Mouse (Mus musculus) adrenal gland (tissue): ENCODE measurements around the gene Sox18.

Experiments
- intact Hi-C: fragments of 180-260 bp; cut with DNase I; formaldehyde crosslinking; loops from one replicate; pipeline ENCODE4 v1.15.1; 2025
- long read RNA-seq, 2 experiments: library from polyadenylated mRNA; unstranded; transcript quantifications; one replicate each; pipeline ENCODE4 v2.0.0; 2020; ENCODE audit warnings: borderline replicate concordance in 1 of 2; ENCODE audit not compliant: insufficient replicate concordance in 1 of 2

Gene Sox18
- long read RNA-seq, experiment 1 = 0 reads
- long read RNA-seq, experiment 2 = 0 reads

DNA sequence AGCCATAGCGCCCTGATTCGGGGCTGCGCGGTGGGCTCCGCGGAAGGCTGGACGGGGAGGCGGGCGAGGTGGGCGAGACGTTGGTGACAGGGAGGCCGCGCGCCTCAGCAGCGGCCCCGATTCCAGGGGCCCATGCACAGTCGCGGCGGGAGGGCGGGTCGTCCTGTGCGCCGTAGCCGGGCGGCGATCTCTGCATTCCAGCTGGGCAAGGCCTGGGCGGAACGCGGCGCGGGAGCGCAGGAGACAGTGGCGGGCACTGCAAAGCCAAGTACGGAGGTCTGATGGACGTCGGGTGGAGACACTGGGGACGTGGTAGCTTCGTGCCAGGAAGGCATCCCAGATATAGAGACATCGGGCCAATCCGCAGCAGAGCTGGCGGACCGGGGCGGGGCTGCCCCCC, at the start of gene Sox18:
Sox18 (minus strand) TSS at position 315 of the 400 bp plus-strand sequence.
- intact Hi-C loops = no loop called here

DNA sequence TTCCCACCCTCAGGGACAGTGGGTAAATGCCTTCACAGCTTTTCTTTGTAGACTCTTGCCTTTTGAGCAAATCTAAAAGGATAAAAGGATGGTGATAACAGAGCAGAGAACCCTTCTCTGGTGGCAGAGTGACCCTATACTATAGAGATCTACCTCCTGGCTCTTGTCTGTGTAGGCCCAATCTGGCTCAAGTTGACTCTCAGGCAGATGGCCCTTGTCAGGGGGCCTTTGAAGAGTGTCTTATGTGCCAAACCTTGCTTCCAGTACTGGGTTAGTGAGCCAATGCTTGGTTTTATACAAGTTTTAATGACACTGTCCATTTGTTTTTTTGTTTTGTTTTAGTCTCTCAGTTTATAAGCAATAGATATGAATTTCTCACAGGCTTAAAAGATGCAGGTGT, 49.8 kb upstream of the Sox18 start:
- intact Hi-C loops = loop anchor here (10.0 kb wide), 1 partner anchor 144 kb away; the partner anchor contains the start of gene Polr3k

DNA sequence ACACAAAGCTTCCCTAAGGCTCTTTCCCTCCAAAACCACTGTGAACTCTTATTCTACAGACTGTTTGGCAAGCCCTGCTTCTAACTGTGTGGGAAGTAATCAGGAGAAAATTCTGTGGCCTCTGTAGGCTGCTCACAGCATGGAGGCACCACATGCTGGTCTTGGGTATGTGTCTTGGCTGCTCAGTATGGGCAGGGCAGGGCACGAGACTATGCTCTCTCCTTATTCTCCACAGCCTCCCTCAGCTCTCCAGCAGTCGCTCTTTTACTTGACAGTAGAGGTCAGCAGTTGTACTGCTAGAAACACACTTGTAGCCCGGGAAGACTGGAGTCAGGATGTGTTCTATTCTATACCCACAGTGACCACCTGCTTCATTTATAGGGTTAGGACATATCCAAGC, 48.6 kb upstream of the Sox18 start:
- intact Hi-C loops = loop anchor here (10.0 kb wide), 1 partner anchor 145 kb away; the partner anchor contains the start of gene Polr3k

DNA sequence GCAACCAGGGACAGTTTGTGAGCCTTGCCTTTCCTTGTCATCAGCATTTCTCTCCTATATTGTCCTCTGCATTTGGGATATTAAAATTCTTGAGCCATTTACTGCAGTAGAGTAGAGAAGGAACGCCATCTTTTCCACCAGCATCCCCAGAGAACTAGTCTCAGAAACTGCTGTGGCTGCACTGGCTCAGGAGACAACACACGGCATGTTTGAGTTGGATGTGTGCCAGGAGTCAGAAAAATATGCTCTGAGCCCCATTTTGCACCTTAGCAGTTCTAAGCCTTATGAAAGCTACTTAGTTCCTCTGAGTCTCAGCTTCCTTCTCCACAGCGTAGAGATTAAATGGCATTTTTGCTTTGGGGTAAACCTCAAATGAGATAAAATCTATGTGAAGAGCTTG, 45.6 kb upstream of the Sox18 start:
- intact Hi-C loops = no loop called here

DNA sequence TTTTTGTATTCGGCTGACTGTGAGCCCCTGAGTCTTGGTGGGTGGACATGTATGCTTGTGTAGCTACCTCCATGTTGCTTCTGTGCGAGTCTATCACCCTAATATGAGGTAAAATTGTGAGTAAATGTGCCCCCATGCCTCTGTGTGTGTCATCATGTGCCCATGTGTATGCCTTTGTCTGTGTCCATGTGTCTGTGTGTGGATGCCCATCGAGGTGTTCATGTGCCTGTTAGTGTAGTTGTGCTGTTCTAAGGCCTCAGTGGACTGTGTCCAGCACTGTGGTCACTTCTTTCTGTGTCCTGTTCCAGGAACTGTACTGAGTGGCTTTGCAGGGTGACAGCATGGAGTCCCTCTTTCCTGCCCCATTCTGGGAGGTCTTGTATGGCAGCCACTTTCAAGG, 43.9 kb upstream of the Sox18 start:
- intact Hi-C loops = no loop called here

DNA sequence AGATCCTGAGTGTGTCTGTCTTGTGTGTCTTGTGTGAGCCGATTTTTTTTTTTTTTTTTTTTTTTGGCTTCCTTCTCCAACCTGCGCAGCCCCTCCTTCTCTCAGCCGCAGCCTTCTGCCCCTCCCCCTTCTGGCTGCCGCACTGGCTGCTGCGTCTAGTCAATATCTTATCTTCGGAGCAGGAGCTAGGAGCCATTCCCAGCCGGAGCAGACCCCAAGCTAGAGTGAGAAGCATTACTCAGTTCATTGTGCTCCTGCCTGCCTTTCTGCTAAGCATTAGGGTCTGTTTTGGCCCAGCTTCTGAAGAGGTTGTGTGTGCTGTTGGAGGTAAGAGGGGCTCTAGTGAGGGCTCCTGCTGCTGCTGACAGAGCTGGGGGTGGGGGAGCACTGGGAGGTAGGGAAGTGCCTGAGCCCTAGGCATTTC, 43.5 kb upstream of the Sox18 start, which contains the start of gene Oprl1:
Oprl1 (plus strand) TSS at position 114 of the 424 bp plus-strand sequence.
- intact Hi-C loops = no loop called here

DNA sequence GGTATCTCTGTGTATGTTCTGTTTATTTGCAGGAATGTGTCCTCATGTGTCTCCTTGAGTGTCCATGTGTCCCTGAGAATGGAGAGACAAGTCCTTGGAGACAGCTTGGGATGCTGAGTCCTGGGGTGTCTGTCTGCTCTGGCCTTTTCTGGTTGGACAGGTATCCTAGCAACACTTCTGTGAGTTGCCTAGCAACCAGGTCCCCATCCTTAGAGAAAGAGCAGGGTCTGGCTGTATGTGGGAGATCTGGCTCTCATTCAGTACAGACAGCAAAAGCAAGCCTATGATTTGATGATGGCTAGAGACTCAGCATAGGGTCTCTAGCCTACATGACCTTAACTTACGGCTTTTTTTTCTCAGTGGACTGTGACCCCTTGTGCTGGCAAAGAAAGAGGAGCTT, 42.3 kb upstream of the Sox18 start:
- intact Hi-C loops = no loop called here

DNA sequence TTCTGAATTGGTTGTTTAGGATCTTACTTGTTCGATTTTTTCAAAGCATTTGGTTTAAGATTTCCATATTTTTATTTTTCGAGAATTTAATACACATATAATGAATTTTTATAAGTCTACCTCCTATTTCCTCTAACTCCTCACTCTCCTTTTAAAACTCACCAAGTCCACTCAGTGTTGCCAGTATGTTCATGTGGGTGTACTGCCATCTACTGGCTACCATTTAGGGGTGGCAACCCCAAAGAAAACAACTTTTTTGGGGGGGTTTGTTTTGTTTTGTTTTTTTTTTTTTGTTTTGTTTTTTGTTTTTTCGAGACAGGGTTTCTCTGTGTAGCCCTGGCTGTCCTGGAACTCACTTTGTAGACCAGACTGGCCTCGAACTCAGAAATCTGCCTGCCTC, 35.2 kb upstream of the Sox18 start:
- intact Hi-C loops = no loop called here

DNA sequence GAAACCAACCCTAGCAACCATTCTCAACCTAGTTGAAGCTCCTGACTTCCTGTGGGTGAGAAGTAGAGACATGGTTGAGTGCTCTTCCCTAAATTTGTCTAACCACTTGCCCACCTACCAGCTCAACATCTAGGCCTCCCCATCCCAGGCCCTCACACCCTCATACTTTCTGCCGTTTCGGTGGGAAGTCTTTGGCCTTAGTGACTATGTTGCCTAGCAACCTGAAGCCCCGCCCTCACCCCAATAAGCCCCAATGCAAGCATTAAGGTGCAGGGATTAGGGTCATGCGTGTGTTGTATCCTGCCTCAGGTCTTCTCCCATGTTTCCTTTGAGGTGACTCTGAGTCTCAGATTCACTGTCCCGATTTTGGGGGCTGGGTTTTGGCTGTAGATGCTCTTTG, 26.8 kb upstream of the Sox18 start, which contains the start of gene Lkaaear1:
Lkaaear1 (minus strand) TSS at position 202 of the 400 bp plus-strand sequence.
- intact Hi-C loops = no loop called here

DNA sequence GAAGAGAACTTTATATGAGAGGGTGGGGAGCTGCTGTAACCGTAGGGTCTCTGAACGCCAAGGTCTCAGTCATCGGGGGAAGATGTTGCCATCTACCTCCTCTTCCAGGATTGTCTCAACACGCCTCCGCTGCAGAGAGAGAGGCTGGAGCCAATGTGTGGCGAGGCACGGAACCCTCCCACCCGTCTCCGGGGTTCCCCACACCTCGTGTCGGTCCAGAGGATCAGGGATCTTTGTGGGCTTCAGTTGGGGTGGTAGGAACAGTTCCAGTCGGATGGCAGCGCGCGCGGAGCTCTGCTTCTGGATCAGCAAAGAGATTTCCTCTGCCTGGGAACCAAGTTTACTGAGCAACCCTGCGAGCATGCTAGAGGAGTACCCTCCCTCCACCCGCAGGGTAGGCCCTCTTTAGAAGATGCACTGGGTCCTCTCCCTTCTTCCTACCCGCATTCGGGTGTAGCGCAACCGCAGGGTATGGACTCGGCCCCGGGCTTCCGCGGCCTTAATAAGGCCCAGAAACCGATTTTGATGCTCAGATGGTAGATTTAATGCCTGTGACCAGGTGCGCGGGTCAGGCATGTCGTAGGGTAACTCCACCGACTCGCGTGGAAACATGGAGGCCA, 25.5 kb upstream of the Sox18 start:
- intact Hi-C loops = no loop called here

DNA sequence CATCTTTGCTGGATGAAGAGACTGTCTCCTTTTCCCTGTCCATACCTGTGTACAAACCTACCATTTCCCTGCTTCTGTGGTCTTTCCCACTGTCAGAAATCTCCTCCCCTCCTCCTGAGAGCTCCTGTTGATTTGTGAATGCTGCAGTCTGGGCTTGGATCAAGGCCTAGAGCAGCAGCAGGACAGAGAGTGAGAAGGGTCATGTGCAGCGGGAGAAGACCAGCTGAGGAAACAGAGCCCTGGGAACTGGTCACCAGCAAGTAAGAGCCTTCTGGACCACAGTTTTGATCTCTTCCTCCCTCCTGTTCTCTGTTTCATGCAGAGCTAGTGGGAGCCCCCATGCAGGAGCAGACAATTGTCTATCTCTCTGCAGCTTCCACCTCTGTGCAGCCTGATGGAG, 24.3 kb upstream of the Sox18 start:
- intact Hi-C loops = no loop called here

DNA sequence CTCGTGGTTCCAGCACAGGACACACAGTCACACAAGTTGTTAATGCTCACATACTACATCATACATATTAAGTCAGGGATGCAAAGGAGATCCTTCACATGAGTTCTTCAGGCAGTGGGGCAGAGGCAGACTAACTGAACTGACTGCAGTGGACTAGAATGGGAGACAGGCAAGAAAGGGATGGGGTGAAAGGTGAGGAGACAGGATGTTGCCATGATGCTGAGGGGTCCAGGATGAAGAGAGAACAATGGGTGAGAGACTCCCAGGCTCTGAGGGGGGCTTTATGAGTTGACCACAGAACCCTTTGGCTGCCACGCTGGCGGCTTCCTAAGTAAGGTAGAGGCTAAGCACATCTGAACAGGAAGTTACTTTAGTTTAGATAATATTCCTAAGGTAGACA, 23.1 kb upstream of the Sox18 start:
- intact Hi-C loops = no loop called here

DNA sequence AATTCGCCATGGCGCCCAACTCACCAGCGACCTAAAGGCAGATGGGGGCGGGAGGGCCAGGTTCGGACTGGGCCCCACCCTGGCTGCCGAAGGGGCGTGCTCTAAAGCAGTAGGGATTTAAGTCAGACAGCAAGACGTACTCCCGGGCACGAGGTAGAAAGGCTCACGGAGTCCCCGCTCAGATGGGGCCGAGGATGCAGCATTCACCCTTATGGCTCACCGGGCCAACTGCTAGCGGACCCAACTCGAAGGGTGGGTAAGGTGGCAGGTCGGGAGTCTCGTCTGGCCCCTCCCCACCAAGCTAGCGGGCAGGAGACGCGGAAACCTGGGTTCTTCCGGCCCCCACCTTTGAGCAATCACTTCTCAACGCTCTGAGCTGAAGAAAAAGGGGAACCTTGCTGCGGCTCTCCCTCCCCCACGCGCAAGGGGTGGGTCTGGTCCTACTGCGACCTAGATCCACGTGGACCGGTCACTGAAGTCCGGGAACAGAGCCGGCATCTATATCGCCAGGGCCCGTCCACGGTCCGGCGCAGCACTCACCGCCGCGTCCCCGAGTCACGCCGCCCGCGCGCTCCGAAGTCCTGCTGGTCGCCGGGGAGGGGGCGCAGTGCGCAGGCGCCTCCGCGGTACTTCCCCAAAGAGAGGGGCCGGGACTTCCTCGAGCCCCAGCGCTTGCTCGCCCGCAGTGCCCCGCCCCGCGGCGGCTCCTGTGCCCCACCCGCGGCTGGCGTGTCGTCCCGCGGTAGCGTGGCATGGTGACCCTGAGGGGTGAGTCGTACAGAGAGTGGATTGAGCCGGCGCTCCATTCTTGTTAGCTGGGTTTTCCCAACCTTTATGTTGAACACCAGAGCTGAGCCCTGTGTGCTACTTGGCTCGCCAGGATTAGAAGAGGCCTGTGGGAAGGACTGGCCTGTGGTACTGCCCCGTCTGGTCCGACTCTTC, 22.2 kb upstream of the Sox18 start, which contains the start of gene Rgs19:
Rgs19 (minus strand) TSS at position 639 of the 942 bp plus-strand sequence.
- intact Hi-C loops = no loop called here

DNA sequence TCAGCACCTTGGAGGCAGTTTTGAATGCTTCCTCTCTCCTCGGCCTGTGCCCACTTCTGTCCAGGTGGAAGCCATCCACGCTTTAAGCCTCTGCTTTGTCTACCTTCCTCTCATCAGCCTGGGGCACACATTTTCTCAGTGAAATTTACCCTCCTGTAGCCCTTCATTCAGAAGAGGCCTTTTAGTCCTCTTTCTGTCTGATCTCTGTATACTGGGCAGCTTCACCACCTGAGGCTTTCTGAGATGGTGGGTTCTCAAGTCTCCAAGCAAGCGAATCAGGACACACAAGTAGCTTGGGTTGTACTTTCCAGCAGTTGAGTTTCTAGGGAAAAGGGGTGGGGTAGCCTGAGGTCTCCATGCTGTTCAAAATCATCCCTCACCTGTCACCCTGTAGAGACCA, 20.9 kb upstream of the Sox18 start:
- intact Hi-C loops = no loop called here

DNA sequence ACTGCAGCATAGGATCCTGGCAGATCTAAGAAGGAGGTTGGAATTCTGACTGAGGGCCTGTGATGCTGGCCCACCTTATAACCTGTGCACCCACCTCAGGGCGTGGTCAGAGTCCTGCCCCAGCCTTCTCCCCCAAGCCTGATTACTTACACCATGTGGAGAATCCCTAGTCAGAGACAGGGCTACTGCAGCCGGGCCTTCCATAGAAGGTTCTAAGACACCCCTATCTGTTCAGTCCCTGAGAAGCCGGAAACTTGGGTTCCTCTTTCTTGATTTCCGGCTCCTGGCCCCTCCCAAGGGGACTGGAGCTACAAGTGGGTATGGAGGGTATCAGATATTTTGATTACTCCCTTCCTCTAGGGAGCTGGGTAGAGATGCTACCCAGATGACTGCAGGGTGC, 20.1 kb upstream of the Sox18 start:
- intact Hi-C loops = no loop called here

DNA sequence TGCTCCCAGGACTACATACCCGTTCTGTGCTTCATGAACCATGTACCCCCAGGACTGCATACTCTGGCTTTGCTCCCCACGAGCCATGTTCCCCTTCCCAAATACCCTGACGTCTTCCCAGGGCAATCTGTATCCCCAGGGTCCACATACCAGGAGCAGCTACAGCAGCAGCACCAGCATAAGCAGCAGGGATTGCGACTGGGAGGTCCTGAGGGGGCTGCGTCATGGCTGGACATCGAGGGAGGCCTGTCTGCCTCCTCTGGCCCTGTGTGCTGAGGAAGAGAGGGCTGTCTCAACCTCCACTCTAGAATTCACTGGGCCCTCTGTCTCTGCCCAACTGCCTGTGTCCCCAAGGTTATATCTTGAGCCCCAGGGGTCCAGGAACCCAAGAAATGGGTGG, 19.6 kb upstream of the Sox18 start:
- intact Hi-C loops = no loop called here

DNA sequence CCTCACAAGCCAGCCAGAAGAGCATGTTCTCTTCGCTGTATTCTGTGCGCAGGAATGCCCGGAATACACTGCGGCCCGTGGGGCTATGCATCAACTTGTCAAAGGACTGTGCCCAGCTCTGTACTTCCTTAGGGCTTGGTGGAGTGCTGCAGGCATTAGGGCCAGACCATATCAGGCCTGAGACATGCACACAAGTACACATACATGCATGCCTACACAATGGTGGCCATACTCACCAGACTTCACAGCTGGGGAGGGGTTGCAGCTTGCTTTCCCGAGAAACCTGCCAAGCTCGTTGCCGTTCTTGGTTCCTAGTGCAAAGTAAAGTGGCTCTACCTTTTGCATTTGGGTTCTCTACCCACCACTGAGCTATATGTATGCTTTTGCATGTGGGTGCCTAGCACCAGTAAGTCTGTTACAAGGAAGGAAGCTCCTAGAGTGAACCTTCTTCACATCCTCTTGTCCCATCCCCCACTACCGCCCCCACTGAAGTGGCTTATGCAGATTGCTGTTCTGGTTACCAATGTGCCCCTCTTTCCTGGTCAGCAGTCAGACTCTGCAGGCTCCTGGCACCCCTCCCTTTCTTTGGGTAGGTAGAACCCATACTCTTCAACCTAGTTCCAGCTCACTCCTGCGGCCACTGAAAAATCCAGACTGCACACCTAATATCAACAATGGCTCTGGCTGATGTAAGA, 18.2 kb upstream of the Sox18 start:
- intact Hi-C loops = no loop called here

DNA sequence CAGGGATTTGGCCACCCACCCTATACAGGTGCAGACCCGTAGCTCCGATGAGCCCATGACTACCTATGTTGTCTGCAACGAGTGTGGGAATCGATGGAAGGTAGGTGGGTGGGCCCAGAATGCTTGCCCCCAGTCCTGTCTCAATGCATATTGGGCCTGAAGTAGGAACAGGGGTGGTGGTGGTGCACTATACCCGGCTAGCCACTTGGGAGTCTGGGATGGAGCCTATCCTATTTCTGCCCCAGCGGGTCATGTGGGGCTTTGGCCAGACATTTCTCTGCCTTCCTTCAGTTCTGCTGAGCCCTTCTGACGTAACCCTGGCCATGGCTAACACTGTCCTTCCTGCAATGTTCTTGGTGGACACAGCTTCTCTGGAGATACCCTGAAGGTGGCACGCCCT, 16.1 kb upstream of the Sox18 start:
- intact Hi-C loops = no loop called here

DNA sequence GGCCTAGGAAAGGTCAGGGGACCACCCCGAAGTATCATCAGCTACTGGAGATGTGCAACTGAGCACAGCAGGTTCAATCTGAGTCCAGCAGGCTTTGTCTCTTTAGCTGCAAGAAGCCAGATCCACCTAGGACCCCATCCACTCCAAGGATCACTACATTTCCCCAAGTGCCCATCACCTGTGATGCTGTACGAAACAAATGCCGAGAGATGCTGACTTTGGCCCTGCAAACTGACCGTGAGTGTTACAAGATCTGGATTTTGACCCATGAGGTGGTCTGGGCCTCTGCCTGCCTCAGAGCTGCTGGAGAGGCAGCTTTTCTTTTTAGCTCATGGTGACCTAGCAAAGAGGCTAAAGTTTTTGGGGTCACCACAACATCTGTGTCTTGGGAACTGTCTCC, 14.2 kb upstream of the Sox18 start:
- intact Hi-C loops = no loop called here

DNA sequence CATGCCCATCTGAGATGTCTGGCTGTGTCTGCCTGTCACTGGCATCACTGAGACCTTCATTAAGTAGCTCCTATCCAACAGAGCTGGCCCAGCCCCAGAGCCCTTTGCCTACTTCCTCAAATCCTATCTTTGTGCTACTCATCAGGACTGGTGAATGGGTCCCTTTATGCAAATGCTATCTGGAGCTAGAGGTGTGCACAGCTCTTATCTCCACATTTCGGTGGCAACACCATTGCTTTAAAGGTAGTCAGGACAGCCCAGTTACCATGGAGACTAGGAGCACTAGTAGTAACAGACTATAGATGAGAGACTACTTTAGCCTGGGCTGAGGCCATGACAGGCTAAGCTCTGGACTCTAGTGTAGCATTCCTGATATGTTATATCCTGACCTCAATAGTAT, 13.3 kb upstream of the Sox18 start:
- intact Hi-C loops = no loop called here

DNA sequence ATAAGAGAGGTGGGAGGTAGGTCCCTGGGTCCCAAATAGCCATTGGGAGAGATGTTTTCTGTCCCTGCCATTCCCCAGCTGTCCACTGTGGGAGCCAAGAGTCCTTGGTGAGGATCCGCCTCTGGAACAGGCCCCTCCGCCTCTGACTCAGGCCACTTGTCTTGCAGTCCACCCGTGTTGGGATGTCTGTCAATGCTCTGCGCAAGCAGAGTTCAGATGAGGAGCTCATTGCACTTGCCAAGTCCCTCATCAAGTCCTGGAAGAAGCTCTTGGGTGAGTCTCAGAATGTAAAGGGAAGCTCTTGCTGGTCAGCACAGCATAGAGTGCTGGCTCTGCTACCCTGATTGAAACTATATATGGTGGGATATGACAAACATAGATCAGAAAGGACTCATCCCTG, 11.9 kb upstream of the Sox18 start:
- intact Hi-C loops = no loop called here

DNA sequence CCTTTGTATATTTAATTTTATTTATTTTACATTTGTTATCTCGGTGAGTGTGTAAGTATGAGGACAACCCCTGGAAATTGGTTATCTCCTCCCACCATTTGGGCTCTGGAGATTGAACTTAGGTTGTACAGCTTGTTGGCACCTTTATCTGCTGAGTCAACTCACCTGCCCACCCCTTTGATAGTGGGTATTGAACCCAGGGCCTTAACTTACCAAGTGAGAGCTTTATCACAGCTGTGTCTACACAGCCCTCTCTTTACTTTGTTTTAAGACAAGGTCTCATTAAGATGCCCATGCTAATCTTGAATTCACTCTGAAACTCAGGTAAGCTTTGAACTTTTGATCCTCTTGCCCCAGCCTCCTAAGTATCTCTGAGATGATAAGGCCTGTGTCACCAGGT, 10.5 kb upstream of the Sox18 start:
- intact Hi-C loops = no loop called here
